Mouse (Mus musculus): ENCODE measurements at regions not wholly inside any gene's neighbourhood (a gene's known extent, or its start where the extent isn't known, plus 50 kb on each side); places are given as distances from the start of the nearest gene placed in this dataset.
"Not testable (repeated sequence)": the region's sequence is repeated elsewhere in the genome, so short reads cannot be mapped to it uniquely, and the experiment has no call there.

- WGBS: 91% methylated on average over 11 of the region's 11 CpGs
- DNase-seq (ENCODE audit: low spot score); H3K27ac ChIP-seq: not testable (repeated sequence)
These were observed 139.2 kb upstream of the Unc93a2 start for GRCm38 (mm10) chr17:7524497-7524896.

GRCm38 (mm10) chr17:7521127-7521526 lies 135.9 kb upstream of the Unc93a2 start:
- no peak for DNase-seq (ENCODE audit: low spot score)
- Histone ChIP-seq H3K27me3 (ENCODE audit: insufficient read depth, poor library complexity, severe bottlenecking) (no peaks in the 10 kb centered on the region), H3K27ac (peak overlapping the region; percentile 51; the same call in 1 of the 2 replicates), H3K4me3 (no peak overlapping the region), H3K4me1 (replicated peaks) (peaks cover 7% of the 10 kb centered on the region; the same call in 1 of the 2 replicates), H3K36me3 (no peaks in the 10 kb centered on the region), H3K9me3 (no peaks in the 10 kb centered on the region)
- 74% methylated on average over 10 of the region's 10 CpGs for WGBS

More at GRCm38 (mm10) chr17:7524497-7524896, 139.2 kb upstream of the Unc93a2 start:
- not testable (repeated sequence) for H3K9me3 ChIP-seq; H3K4me1 ChIP-seq (replicated peaks); H3K4me3 ChIP-seq; H3K36me3 ChIP-seq; H3K27me3 ChIP-seq (ENCODE audit: insufficient read depth, poor library complexity, severe bottlenecking)

Measured in hindbrain, embryonic 10.5 days (tissue).